Mouse (Mus musculus) small intestine, adult 2 months (tissue): ENCODE results near the gene Fdx1.

Source experiments
- CTCF ChIP-seq: fragments of 200-500 bp; IDR thresholded peaks from 2 replicates; pipeline ENCODE4 v1.5.1; 2012; ENCODE audit warnings: low read depth, mild to moderate bottlenecking, control low read depth, inconsistent platforms, low read length, moderate library complexity, mixed read lengths; ENCODE audit not compliant: insufficient replicate concordance, insufficient read length; ENCODE audit errors: extremely low read depth
- POLR2A ChIP-seq: fragments of 200-500 bp; IDR thresholded peaks from 2 replicates; pipeline ENCODE4 v1.6.1; 2012; ENCODE audit warnings: low read depth, mild to moderate bottlenecking, control low read depth, inconsistent platforms, low read length, moderate library complexity

DNA sequence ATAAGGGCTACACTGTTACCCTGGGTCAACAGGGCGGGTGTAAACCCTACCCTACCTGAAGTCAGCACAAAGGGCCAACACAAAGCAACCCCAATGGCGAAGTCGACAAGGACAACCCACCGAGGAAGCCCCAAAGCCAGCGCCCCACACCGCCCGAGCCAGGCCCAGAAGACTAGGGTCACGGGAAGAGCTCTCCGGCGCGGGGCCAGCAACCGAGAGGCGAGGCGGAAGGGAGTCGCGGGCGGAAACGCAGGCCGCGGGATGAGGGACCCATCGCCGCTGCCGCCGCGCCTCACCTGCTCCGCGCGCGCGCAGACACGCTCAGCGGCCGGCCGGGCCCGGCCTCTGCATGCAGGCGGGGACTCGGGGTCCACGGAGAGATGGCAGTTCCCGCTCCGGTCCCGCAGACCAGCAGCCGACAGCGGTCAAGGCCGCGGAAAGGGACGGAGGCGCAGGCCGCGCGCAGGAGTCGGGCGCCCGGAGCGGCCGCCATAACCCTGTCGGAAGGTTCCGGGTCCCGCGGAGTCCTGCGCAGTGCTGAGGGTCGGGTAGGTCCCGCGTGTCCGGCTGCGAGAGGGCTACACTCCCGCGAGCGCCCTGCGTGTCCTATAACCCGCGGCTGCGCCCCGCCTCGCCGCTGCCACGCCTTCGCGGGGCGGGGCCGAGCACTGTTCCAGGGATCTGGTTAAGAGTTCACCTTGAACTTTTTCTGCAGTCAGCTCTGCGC lies at the start of gene Fdx1:
- TF ChIP-seq CTCF (no peak), POLR2A (peak; percentile 92)
